Mouse (Mus musculus) large intestine, adult 2 months (tissue): ENCODE results near the gene Rab3d. TPM values are rescaled to one million over a fixed set of nuclear protein-coding genes. Genes with fewer than 3 reads are reported as not detected.

Experiments
- DNase-seq: peaks from one replicate; pipeline ENCODE4 v3.0.0-alpha.2; 2012; ENCODE audit warnings: low read depth, low spot score
- WGBS: fragments of 180-500 bp; shearing (Covaris S2); methylation state at CpG from one replicate; pipeline ENCODE4 v1.1.7; 2018; 5-methylcytosine and 5-hydroxymethylcytosine counted together
- polyA plus RNA-seq: library from polyadenylated mRNA; depleted of rRNA; stranded (reverse); fragments of >200 nt; gene quantifications from 2 replicates; pipeline ENCODE4 v1.2.3, GENCODE M21; 2012

Rab3d gene
- polyA plus RNA-seq, 1 experiment, result 70.2 TPM

GRCm38 (mm10) chr9:21943046-21943445 is 25.1 kb upstream of the Rab3d start:
- WGBS, result 68% methylated on average over 12 of the region's 12 CpGs
- no peak for DNase-seq

GRCm38 (mm10) chr9:21938234-21938855 is 20.4 kb upstream of the Rab3d start:
- 87% methylated on average over 4 of the region's 4 CpGs for WGBS

DNA sequence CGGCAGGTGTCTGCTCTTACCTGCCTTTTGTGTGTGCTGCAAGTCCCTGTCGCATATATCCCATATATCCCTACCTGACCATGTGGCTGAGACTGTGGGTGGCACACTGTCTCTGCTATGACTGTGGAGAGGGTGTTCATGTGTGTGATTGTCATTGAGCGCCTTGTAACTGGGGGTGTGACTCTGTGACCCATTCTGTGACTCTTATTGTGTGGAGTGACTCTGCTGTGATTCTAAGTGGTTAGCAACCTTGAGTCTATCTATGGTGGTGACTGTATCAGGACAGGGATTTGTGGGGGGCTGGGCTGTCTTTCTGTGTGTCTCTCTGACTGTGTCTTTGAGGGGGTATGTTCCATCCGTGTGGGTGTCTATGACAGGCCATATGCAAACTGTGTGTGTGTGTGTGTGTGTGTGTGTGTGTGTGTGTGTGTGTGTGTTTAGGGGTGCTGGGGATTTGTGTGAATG is 19.8 kb upstream of the Rab3d start:
- no peak for DNase-seq
- 93% methylated on average over 4 of the region's 4 CpGs for WGBS

More at GRCm38 (mm10) chr9:21938234-21938855, 20.4 kb upstream of the Rab3d start:
- DNase-seq, result no peak

DNA sequence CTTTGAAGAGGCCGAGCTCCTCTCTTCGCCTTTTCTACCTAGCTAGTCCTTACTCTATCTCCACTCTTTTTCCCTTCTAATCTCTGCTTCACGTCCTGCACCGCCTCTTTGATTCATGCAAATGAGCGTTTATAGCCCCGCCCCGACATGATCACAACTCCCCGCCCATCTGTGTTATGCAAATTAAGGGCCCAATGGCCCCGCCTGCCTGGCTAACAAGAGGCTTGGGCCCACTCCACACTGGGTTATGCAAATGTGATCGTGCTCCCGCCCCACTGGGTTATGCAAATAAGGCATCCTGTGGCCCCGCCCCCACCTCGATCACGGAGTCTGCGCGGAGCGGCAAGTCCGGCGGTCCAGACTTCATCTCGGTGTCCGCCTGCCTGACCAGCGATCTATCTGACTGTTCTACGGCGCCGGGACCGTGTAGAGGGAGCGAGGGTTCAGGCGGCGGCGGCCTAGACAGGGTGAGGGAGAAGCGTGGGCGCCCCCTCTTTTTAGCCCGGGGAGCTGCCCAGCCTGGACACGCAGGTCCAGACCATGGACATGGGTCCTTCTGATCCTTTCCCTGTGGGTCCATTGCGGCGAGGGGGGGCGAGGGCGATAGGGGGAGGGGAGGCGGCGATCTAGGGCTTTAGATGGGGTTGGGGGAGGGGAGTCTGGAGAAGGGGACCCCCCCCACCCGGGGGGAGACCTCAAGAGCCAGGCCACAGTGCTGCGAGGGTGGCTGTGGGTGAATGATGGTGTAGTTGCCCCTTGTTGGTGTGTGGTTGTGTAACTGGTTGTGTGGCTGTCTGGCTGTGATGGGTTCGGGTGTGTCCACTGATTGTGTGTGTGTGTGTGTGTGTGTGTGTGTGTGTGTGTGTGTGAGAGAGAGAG is 18.9 kb upstream of the Rab3d start, which contains the start of gene Plppr2:
Gene Plppr2 (plus strand): TSS at position 342 of the 879 bp plus-strand sequence.
- peak; percentile 71 for DNase-seq
- WGBS, result 3% methylated on average over 43 of the region's 43 CpGs

GRCm38 (mm10) chr9:21935466-21936131 is 17.6 kb upstream of the Rab3d start:
- WGBS, result 84% methylated on average over 7 of the region's 7 CpGs
- no peak for DNase-seq

DNA sequence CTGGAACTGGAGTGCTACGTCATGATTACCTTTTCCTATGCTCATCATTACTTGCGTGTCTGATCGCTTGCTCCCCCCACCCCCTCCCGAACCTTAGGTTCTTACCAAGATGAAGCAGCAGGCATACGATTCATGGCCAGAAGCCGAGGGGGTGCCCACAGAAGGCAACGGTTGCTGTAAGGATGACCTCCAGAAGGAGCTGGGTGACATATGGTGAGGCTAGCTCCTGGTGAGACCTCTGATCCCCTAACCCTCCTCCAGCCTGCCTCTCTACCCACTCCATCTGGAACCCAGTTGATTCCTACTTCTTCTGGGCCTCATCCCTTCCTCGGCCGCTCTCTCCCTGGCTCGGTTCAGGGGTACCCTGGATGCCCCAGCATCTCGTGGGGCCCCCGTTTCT is 16.0 kb upstream of the Rab3d start:
- 93% methylated on average over 12 of the region's 12 CpGs for WGBS
- DNase-seq, result no peak

DNA sequence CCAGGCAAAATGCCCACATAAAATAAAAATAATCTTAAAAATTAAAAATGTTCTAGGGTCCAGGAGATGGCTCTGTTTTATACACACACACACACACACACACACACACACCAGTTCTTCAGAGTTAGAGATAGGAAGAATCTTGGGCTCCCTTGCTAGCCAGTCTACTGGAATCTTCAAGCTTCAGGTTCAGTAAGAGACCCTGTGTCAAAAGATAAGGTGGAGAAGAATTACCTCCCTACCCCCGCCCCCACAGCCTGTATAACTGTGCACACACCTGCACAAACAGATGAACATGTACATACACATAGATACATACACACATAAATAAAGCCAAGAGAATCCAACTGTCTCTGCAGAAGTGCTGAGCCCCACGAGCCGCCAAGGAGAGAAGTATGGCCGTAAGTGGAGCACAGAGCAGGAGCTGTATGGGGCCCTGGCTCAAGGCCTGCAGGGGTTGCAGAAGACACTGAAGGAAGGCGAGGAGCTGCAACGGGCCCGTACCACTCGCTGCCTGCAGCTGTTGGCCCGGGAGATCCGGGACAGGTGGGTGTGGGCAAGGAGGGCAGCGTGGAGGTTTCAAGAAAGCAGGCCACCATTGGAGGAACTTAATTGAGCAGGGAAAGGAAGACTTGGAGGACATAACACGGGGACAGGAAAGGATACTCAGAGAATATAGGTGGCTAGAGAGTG is 14.6 kb upstream of the Rab3d start:
- 54% methylated on average over 12 of the region's 12 CpGs for WGBS
- DNase-seq, result no peak

DNA sequence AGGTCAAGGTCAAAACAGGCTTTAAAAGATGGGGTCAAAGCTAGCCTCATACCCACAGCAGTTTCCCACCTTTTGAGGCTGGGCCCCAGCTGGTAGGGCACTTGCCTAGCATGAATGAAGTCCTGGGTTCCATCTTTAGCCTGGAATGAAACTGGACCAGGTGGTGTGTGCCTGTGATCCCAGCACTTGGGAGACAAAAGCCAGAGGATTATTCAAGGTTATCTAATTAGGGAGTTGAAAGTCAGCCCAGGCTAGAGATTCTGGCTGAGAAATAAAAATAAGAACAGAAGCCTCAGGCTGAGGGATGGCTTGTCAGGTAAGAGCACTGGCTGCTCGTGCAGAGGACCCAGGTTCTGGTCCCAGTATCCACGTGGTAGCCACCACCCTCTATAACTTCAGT is 14.0 kb upstream of the Rab3d start:
- WGBS, result 77% methylated on average over 2 of the region's 2 CpGs
- no peak for DNase-seq

DNA sequence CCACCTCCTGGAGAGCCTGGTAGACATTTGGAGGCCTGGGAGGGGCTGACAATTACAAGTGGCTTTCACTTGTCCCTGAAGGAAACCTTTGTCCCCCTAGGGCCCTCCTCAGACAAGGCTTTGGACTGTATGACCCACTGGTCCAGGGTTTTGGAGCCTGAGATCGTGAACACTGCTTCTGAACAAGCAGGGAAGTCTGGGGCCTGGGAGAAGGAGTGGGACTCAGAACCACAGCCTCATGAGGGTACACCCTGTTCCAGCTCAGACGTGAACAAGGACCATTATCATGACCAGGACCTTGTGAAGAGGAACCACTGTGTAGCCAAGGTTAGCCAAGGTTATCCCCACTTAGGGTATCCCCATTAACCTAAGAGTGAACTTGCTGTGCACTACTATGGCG is 11.2 kb upstream of the Rab3d start:
- DNase-seq, result no peak
- 73% methylated on average over 3 of the region's 3 CpGs for WGBS

GRCm38 (mm10) chr9:21927208-21927753 is 9.3 kb upstream of the Rab3d start, which contains the start of the genes Ccdc159 and Tmem205:
Gene Ccdc159 (plus strand): TSS chr9:21927471.
Gene Tmem205 (minus strand): TSS chr9:21927556.
- DNase-seq, result peak; percentile 97

DNA sequence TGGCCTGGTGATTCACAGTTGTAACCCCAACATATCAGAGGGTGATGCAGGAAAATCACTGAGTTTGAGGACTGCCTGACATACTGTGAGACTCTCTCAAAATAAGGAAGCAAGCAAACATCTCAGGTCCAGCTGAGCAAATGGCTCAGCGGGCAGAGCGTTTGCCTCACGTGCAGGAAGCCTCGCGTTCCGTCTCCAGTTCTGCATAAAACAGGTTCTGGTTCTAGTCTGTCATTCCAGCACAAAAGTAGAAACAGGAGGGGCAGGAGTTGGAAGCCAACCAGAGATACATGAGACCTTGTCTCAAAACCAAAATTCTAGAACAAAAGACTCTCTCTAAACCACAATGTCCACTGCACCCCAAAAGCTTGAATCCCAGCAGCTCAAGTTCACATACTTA is 8.8 kb upstream of the Rab3d start:
- 0% methylated on average over 6 of the region's 6 CpGs for WGBS
- DNase-seq, result no peak

More at GRCm38 (mm10) chr9:21927208-21927753, 9.3 kb upstream of the Rab3d start, which contains the start of the genes Ccdc159 and Tmem205:
- 1% methylated on average over 28 of the region's 28 CpGs for WGBS

- DNase-seq, result no peak
- 47% methylated on average over 6 of the region's 6 CpGs for WGBS
Observed at GRCm38 (mm10) chr9:21926155-21926554, 8.2 kb upstream of the Rab3d start.

GRCm38 (mm10) chr9:21925506-21925905 is 7.5 kb upstream of the Rab3d start:
- DNase-seq, result no peak
- 85% methylated on average over 1 of the region's 1 CpGs for WGBS

GRCm38 (mm10) chr9:21925034-21925433 is 7.0 kb upstream of the Rab3d start:
- 93% methylated on average over 3 of the region's 3 CpGs for WGBS
- DNase-seq, result no peak

- DNase-seq, result peak; percentile 70
- WGBS, result 31% methylated on average over 6 of the region's 6 CpGs
Observed at GRCm38 (mm10) chr9:21924099-21924493, 6.1 kb upstream of the Rab3d start.

- DNase-seq, result no peak
- WGBS, result 16% methylated on average over 3 of the region's 3 CpGs
Observed at GRCm38 (mm10) chr9:21923490-21924098, 5.6 kb upstream of the Rab3d start.

- no peak for DNase-seq
- 91% methylated on average over 4 of the region's 4 CpGs for WGBS
Observed at GRCm38 (mm10) chr9:21923036-21923435, 5.0 kb upstream of the Rab3d start.

GRCm38 (mm10) chr9:21918692-21919384 is 846 bp upstream of the Rab3d start:
- WGBS, result 31% methylated on average over 5 of the region's 5 CpGs
- DNase-seq, result no peak
